Mouse (Mus musculus) layer of hippocampus, adult 9-11 months (tissue): ENCODE results near the gene Cnep1r1.

ENCODE experiments used
- DNase-seq: peaks from one replicate; pipeline ENCODE4 v3.0.0; 2022

Cnep1r1 gene

GRCm38 (mm10) chr8:88118456-88119036 is at the start of gene Cnep1r1:
Cnep1r1 (plus strand) TSS chr8:88118769.
- peak; percentile 96 for DNase-seq

- DNase-seq = no peak
These were observed 36.4 kb upstream of the Cnep1r1 start for GRCm38 (mm10) chr8:88082183-88082582.

- DNase-seq = no peak
These were observed 30.6 kb upstream of the Cnep1r1 start for GRCm38 (mm10) chr8:88088006-88088405.

GRCm38 (mm10) chr8:88091661-88092060 is 26.9 kb upstream of the Cnep1r1 start:
- DNase-seq = no peak

GRCm38 (mm10) chr8:88093367-88093766 is 25.2 kb upstream of the Cnep1r1 start:
- DNase-seq = no peak

GRCm38 (mm10) chr8:88098856-88099255 is 19.7 kb upstream of the Cnep1r1 start:
- no peak for DNase-seq

GRCm38 (mm10) chr8:88099526-88099925 is 19.0 kb upstream of the Cnep1r1 start:
- peak; percentile 14 for DNase-seq

- no peak for DNase-seq
These were observed 9.3 kb upstream of the Cnep1r1 start for GRCm38 (mm10) chr8:88109241-88109640.

GRCm38 (mm10) chr8:88119076-88119475 is 507 bp downstream of the Cnep1r1 start:
- no peak for DNase-seq

- DNase-seq = no peak
These were observed 6.3 kb downstream of the Cnep1r1 start for GRCm38 (mm10) chr8:88124850-88125249.

- DNase-seq = no peak
These were observed 10.8 kb downstream of the Cnep1r1 start for GRCm38 (mm10) chr8:88129397-88129796.

- DNase-seq = no peak
These were observed 12.3 kb downstream of the Cnep1r1 start for GRCm38 (mm10) chr8:88130754-88131317.

GRCm38 (mm10) chr8:88137748-88138484 is 19.3 kb downstream of the Cnep1r1 start, which contains the start of gene Heatr3:
Heatr3 (plus strand) TSS chr8:88137855.
- peak; percentile 96 for DNase-seq

GRCm38 (mm10) chr8:88139256-88139655 is 20.7 kb downstream of the Cnep1r1 start:
- DNase-seq = no peak

- no peak for DNase-seq
These were observed 23.1 kb downstream of the Cnep1r1 start for GRCm38 (mm10) chr8:88141629-88142028.

- DNase-seq = no peak
These were observed 25.5 kb downstream of the Cnep1r1 start for GRCm38 (mm10) chr8:88144041-88144440.

GRCm38 (mm10) chr8:88150910-88151371 is 32.4 kb downstream of the Cnep1r1 start:
- DNase-seq = no peak

GRCm38 (mm10) chr8:88160237-88160995 is 41.8 kb downstream of the Cnep1r1 start:
- no peak for DNase-seq

- DNase-seq = peak; percentile 56
These were observed 42.9 kb downstream of the Cnep1r1 start for GRCm38 (mm10) chr8:88161439-88161838.

GRCm38 (mm10) chr8:88175264-88175663 is 56.7 kb downstream of the Cnep1r1 start:
- no peak for DNase-seq

GRCm38 (mm10) chr8:88177291-88177690 is 58.7 kb downstream of the Cnep1r1 start:
- no peak for DNase-seq

- DNase-seq = no peak
These were observed 64.6 kb downstream of the Cnep1r1 start for GRCm38 (mm10) chr8:88183121-88183520.
